Mouse (Mus musculus) olfactory bulb, adult 2 months (tissue): ENCODE data around the gene G3bp2.

ENCODE experiments used
- CTCF ChIP-seq: fragments of 200-500 bp; IDR thresholded peaks from 2 replicates; pipeline ENCODE4 v1.5.1; 2012; ENCODE audit warnings: low read depth, mild to moderate bottlenecking, low read length, moderate library complexity; ENCODE audit not compliant: insufficient read depth
- POLR2A ChIP-seq: fragments of 200-500 bp; IDR thresholded peaks from 2 replicates; pipeline ENCODE4 v1.6.1; 2012; ENCODE audit warnings: mild to moderate bottlenecking, low read depth, low read length, moderate library complexity; ENCODE audit not compliant: insufficient read depth

- no peak for TF ChIP-seq CTCF
- TF ChIP-seq POLR2A: no peak
These were observed 13.3 kb upstream of the G3bp2 start for GRCm38 (mm10) chr5:92096786-92097185.
